Mouse (Mus musculus): Measurements from ENCODE around the gene Nfasc.

Nfasc gene

GRCm38 (mm10) chr1:132581845-132582839 lies 159.5 kb downstream of the Nfasc start:
- no peak for DNase-seq (ENCODE audit: low spot score in 2 of 2)

GRCm38 (mm10) chr1:132580063-132580462 lies 161.5 kb downstream of the Nfasc start:
- DNase-seq (ENCODE audit: low spot score in 2 of 2), result no peak

DNA sequence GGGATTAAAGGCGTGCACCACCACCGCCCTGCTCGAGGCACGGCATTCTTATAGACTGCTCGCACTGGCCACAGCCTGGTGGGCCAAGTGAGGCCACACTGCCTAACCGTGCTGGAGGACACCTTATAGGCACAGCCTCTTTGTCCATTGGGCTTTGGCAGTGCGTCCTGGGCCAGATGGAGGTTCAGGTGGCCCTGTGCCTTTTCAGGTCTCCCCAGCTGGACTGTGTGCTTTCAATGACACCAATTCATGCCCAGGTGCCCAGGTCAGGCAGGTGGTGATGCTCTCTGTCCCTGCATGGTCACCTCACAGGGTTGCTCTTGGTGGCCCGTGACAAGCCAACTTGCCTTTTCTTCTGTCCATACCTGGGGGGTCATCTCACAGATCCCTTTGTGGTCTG lies 164.8 kb downstream of the Nfasc start:
- DNase-seq (ENCODE audit: low spot score in 2 of 2), result no peak

- DNase-seq (ENCODE audit: low spot score in 2 of 2), result no peak
These were observed 168.7 kb downstream of the Nfasc start for GRCm38 (mm10) chr1:132572851-132573250.

DNA sequence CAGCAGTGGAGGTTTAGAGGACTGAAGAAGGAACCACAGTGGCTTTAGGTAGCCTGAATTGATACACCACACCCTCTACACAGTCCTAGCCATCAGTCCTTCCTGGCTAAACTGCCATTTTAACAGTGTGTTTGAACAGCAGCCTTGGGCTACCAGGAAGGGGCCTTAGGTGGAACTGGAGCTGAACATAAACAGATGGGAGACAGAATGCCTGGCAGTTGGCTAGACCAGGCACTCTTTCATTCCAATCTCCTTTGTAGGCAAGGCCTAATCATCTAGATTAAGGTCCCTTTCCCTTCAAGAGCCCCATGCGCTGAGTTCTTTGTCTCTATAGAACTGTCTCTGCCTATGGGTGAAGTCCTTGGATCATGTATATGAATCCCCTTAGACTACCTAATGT lies 170.0 kb downstream of the Nfasc start:
- no peak for DNase-seq (ENCODE audit: low spot score in 2 of 2)

DNA sequence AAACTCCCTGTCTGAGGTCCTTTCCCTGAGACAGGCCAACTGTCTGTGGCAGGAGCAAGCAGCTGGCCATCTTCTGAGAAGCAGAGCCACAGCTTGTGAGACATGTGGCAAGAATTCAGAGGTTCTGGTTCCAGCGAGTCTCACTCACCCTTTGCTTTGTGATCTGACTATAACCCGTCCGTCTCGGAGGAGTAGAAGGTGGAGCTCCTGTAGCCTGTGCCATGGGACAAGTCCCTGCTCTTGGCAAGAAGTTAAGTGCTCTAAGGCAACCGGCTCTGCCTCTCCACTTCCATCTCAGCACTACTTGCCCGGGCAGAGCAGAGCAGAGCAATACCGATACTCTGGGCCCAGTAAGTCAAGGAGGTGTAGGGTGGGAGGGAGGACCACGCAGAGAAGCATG lies 170.7 kb downstream of the Nfasc start:
- DNase-seq (ENCODE audit: low spot score in 2 of 2), result no peak

GRCm38 (mm10) chr1:132570068-132570780 lies 171.4 kb downstream of the Nfasc start:
- DNase-seq (ENCODE audit: low spot score in 2 of 2), result no peak

- DNase-seq (ENCODE audit: low spot score in 2 of 2), result no peak
These were observed 172.1 kb downstream of the Nfasc start for GRCm38 (mm10) chr1:132569516-132569915.

GRCm38 (mm10) chr1:132567336-132568125 lies 174.1 kb downstream of the Nfasc start:
- no peak for DNase-seq (ENCODE audit: low spot score in 2 of 2)

DNA sequence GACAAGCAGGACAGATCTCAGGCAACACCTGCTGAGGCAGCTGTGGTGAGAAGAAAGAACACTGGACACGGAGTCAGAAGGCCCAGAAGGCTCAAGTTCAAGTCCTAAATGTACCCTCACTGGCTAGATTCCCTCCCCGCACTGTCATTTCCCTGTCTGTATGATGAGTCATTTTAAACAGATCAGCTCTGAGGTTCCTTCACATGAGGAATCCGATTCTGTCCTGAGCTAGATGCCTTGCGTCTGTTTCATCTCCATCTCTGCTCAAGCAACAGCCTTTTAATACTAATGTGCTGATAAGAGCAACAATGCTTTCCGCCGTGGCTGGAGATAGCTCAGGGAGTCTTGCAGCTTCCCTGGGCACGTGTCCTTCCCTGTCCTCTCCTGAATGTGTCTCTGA lies 175.8 kb downstream of the Nfasc start:
- DNase-seq (ENCODE audit: low spot score in 2 of 2), result no peak

- DNase-seq (ENCODE audit: low spot score in 2 of 2), result no peak
These were observed 176.7 kb downstream of the Nfasc start for GRCm38 (mm10) chr1:132564946-132565345.

DNA sequence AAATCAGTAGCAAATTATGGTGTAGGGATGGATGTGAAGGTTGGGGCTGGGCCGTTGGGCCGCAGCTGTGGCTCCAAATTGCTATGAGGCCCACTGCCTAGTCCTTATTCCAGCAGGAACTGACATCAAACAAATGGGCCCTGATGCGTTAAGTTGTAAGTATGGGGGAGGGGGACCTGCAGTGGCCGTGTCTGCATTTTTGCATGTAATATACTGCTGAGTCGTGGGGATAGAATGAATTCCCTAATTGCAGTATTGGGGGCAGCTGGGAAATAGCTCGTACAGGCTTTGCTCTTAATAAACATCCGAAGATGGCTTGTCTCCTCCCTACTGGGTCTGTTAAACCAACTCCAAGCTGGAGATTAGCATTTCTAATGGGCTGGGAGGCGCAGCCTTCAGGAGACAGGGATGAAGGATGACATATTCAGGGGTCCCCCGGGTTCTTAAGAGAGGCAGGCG lies 179.2 kb downstream of the Nfasc start:
- no peak for DNase-seq (ENCODE audit: low spot score in 2 of 2)

DNA sequence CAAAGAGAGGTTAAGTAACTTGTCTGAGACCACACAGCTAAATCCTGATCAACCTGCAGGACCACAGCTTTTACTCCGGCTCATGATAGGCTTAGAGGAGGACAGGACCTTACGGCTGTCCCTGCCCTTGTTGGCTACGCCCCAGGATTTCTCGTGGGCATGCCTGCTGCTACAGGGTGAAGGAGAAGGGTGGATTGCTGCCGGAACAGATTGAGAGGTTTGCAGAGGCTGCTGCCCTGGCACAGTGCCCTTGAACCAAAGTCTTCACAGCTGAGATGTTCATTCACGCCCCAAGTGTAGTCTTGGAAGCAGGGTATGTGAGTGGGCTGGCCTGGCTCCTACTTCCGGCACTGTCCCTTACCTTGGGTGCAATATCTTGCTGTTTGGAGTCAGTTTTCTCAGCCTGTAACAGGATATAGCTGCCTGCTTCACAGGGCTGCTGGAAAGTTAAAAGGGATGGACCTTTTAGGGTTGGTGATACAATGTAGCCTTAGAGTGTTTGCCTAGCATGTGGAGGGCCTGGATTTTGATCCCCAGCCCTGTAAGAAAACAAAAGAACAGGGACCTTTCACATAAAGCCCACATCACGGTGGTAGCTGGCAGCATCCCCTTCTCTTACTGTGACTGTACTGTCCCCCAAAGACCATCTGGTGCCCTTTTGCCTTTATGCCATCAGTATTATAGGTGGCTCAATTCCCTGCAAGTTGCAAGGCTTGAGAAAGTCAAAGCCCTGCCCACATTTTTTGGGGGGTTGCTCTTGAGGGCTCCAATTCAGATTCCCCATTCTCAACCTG lies 180.5 kb downstream of the Nfasc start:
- no peak for DNase-seq (ENCODE audit: low spot score in 2 of 2)

DNA sequence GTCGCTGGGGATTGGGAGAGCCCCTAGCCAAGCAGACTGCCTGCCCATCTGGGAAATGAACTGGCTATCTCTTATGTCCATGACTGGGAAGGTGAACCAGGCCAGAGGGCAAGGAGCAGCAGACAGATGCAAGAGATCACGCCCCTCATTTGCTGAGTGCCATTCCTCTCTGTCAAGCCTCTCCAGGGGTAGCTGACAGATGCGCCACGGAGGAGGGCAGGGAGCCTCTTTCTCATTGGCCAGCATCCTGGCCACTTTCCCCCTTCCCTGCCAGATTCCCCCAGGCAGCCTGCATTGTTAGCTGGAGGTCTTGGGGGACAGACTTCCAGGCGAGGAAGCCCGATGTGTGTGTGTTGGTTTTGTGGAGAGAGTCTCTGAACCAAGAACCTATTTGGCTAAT lies 182.6 kb downstream of the Nfasc start:
- DNase-seq (ENCODE audit: low spot score in 2 of 2), result no peak

DNA sequence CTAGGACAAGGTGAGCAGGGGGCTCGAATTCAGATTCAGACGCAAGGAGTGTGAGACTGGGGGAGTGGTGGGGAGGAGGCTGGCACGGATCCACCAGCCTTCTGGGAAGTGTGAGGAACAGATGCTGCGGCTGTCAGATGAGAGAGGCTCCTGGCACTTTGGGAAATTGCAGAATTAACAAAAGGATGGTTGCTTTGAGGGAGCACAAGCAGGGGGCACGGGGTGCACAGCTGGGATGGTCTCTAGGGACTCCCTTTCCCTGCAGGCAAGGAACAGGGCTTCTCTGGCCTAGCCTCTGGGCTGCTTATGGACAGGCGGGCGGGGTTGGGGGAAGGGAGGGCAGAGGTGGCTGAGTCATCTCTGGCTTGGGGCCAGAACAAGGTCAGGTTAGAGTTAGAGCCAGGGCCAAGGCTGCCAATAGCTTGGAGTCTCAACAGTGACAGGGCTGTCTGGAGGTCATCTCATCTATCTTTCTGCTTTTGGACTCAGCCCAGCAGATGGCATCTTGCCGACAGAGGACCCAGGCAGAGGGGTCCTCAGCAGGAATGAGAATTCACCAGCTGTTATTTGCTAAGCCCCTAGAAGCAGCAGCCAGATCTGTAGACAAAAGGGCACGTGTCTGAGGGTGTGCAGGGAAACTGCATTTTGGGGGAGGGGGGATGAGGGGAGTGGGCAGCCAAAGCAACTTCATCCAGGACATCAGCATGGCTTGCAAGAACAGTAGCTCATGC lies 183.5 kb downstream of the Nfasc start:
- peak; percentile 33 to 56 for DNase-seq (ENCODE audit: low spot score in 2 of 2)

DNA sequence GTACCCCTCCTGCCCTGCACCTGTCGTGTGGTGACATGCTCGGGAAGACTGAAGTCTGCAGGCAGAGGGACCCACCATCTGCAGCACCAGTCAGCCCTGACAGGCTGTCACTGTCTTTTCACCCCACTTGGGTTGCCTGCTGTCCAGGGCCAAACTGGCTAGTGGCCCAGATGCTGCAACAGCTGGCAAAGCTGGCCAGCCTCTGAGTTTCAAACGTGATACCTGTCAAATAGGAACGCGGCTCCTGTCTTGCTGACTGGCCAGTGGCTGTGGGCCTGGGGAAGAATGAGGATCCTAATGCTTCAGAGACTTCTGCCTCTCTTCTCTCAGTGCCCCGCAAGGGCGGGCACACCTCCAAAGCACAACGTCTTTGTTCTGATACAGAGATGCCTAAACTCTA lies 197.8 kb downstream of the Nfasc start:
- no peak for DNase-seq (ENCODE audit: low spot score in 2 of 2)

DNA sequence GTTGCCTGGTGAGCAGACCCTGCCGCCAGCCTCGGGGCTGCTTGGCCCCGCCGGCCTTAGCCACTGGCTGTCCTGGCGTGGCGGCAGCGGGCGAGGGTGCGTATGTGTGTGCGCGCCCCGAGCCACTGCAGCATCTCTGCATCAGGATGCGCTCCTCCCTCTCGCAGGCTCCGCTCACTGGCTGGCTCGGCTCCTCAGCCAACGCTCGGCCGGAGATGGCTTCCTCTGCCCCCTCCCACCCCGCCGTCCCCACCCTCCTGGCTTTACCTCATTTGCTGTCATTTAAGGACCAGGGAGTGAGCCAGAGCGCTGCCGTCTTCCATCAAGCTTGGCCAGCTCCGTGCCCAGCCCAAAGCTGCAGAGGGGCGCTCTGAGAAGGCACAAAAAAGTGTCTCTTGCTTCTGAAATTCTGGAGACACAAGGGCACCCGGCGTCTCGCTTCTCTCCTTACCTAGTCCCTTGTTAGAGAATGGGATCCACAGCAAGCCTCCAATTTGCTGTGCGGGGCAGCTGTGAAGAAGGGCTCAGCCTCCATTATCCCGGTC lies 198.8 kb downstream of the Nfasc start, which contains the start of gene Cntn2:
Gene Cntn2 (minus strand): TSS at position 495 of the 545 bp plus-strand sequence.
- DNase-seq (ENCODE audit: low spot score in 2 of 2), result no peak

- DNase-seq (ENCODE audit: low spot score in 2 of 2), result no peak
These were observed 199.6 kb downstream of the Nfasc start for GRCm38 (mm10) chr1:132541824-132542599.

- DNase-seq (ENCODE audit: low spot score in 2 of 2), result no peak
These were observed 200.3 kb downstream of the Nfasc start for GRCm38 (mm10) chr1:132541171-132541823.

Measured in urinary bladder, adult 18-20 months (tissue).